Mouse (Mus musculus): ENCODE measurements at regions not wholly inside any gene's neighbourhood (a gene's known extent, or its start where the extent isn't known, plus 50 kb on each side); places are given as distances from the start of the nearest gene placed in this dataset.

DNA sequence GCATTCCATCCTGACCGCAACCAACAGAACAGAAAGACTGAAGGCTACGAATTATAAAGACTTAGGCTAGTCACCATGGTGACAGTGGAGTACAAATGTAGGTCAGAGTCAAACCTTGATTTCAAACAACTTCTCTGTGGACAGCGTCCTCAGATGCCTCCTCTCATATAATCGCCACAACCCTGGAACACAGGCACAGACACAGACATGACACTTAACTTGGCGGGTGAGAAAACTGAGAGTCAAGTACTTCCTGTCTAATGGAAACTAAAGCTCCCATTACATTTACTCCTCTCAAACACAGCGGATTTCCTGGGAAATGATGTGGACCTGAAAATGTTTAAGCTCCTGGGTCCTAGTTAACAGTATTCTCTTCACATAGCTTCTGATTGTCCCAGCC, 149.5 kb upstream of the Frmd6 start:
- no peak for DNase-seq

DNA sequence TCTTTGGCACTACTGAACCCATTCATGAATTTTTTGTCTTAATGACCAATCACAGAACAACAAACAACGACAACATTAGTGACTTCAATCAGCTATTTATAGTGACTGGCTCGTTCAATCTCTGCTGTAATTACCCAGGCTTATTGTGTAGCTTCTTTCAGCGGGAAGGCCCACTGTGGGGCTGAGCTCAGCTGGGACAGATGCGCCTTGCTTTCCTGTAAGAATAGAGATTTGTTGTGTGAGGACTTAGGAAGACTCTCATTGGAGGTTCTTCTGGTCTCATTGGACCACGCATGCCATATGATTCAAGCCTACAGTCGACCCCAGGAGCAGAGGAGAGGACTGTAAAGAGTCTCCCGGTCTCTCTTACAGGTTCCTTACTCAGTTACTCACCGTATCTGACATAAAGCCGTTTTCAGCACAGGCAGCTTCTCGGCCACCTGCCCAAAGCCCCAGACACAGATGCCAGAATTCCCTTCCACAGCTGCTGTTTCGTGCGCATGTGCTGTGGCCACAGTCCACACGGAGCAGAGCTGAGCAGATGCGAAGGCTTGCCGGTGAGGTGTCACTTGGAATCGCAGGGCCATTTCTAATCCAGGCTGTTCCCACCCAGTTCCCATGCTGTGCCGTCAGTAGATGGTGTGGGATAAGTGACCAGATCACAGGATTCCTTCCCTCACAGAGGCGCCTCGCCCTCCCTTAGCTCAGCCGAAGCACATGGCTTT, 145.5 kb upstream of the Frmd6 start:
- DNase-seq = no peak

DNA sequence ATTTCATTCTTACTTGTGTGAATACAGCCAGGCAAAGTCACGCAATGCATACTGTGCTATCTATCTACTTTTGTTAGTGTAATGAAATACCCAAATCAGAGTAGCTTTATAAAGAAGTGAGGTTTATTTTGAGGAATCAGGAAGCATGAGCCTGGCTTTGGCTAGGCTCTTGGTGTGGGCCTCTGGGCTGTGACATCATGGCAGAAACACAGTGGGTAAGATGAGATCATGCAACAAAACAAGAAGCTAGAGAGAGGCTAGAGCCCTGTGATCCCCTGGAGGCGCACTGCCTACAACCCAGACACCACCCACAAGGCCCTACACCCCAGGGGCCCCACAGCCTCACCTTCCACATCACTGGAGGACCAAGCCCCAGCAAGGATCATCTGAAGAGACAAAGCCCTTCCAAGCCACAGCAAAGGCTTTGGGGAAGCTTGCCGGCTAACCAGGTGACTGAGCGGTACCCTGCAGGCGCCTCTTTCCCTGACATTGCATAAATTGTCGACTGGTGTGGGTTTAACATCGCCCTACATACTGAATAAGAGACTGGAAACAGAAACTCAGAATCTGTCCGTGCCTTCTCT, 143.8 kb upstream of the Frmd6 start:
- no peak for DNase-seq

DNA sequence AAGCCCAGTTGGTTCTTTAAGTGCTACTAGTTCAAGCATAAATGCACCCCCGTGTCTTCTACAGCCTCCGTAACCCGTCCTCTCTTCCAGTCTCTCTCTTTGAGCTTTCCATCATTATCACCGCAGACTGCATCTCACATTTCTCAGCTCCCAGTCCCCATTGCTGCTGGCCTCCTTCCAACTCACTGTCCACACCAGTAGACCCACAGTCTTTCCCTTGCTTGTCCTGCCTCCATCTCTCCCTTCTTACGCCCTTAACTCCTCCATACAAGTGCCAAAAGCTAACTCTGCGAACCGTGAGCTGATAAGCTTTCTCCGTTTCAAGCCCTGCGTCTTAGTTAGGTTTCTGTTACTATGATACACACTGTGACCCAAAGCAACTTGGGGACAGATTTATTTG, 141.0 kb upstream of the Frmd6 start:
- no peak for DNase-seq

DNA sequence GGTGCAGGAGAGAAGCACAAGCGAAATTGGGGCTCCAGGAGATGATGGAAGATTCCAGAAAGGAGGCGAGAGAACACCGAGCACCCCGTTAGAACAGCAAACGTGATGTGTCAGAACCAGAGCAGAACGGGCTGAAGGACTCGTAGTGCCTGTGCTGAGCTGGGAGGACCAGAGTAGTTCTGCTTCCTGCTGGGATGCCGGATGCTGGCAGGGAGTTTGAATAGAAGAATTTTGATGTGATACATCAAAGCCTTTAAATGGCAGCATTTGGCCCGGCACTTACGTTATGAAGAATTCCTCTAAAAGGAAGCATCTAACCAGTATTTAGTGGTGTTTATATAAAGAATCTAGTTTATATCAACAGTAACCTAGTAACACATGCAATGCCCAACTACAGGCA, 139.9 kb upstream of the Frmd6 start:
- no peak for DNase-seq

DNA sequence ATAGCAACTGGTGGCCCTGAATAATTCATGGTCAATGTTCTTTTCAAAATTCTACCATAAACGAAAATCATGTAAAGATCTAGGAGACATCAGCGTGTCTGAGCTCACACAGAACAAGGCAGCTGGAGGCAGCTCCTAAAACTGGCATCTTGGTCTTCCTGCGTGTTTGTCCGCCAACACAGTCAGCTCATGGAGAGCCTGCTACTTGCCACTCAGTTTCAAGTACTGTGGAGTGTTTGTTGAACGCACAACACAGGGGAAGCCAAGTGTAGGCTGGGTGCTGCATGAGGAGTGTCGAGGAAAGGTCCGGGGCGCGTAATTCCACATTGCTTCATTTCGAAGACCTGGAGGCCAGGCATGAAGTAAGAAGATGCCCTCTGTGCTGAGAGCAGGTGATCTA, 139.0 kb upstream of the Frmd6 start:
- no peak for DNase-seq

DNA sequence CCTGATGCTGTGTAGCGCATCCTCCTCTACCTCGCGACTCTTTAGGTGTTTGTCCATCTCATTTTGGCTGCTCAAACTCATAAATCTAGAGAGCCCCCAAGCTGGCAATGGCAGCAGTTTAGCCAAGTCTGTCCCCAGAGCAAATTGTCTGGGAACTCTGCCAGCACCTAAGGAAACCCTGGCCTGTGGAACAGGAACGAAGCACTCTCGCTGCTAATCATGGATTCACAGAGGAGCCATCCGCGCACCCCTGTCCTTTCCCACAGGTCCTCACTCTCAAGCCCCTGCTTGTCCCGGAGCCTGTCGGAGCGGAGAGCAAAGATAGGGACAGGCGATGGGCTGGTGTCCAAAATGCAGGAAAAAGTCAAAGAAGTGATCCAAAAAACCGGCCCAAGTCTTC, 138.3 kb upstream of the Frmd6 start:
- no peak for DNase-seq

DNA sequence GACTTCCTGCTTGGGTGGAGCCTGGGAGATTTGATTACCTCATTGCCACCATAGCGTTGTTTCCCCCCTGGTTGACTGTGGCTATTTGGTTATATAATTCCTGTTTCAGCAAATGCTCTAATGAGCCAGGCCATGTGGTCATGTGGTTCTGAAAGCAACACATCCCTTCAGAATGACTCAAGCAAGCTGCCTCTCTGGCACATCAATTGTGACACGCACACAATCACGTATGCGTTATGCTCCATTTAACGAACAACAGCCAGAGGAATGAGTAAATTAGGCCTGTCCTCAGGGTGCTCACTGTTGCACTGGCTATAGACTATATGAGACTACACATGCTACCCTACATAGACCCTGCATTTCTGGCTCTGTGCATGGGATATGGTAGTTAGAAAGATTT, 130.2 kb upstream of the Frmd6 start:
- DNase-seq = no peak

DNA sequence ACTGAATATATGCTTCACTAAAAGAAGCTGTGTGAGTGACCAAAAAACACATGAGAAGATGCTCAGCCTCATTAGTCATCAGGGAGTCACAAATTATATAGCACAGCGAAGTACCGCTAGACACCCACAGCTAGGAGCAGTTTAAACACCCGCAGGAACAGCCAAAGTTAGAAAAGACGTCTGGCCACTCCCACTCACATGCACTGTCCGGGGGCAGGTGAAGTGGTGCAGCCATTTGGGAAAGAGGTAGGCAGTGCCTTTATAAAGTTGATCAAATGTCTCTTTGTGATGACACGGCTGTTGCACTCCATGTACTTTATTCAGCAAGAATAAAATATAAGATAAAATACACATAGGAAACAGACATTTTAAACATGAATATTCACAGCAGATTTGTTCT, 129.1 kb upstream of the Frmd6 start:
- DNase-seq = no peak

DNA sequence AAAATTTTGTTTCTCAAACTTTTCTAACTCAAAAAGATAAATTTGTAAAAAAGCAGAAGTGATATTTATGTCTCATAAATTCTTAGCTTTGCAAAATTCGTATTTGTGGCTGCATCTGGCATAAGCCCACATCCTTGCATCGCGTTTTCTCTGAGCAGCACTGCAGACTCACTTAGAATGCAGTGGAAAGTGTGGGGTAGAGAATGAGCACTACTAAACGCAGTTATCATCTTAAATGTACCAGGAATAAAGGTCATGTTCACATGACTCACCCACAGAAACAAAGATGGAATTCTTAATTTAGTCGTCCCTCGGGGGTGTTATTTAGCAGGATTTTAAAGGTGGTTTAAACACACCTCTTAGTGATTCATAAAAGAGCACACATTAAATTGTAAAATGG, 126.8 kb upstream of the Frmd6 start:
- no peak for DNase-seq

DNA sequence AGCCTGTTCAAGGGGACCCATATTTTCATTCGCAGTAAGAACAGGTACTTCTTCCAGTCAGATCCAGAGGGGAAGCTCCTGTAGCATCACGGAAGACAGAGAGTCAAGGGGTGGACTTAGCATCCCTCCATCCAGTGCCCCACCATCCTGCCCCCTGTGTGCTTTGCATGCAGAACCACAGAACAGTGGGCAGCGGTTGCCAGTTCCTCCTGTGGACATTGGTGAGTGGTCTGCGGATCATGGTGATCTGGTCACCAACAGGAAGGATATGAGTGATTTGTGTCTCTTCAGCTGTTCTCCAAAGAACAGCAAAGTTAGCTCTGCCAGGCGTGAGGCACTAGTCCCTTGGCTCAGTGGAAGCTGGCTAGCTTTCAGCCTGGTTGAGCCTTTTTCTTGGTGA, 122.8 kb upstream of the Frmd6 start:
- no peak for DNase-seq

DNA sequence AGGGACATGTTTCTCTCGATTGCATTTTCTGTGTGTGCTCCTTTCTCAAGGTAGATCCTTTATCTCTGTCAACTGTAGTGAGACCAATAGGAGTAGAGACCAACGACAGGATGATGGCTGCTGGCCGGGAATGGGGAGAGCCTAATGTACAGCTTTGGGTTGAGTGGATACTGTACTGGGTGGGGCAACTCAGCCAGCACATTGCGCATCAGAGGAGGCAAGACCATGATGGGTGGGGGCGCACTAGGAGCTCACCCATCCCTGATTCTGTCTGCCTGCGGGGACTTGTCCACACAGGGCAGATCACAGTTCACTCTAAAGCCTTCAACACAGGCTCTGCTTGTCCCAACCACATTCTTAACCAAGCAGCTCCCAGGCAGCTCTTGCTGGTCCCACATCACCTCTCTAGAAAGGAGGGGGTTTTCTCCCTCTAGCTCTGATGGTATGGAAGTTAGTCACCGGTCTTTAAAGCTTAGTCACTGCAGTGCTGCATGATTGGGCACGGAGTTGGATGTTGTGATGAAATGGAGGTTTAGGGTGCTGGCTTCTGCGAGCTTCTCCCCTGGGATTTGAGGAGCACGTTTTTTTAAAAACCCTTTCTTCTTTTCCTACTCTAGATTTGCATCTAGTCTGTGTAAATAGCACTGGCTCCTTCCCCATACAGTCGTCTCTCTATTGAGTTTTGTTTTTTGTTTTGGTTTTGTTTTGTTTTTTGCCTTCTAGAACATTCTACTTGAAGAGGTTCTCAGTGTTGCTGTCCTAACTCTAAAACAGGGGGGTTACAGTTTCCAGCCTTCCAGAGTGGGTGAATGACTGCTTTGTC, 118.3 kb upstream of the Frmd6 start:
- DNase-seq = no peak

DNA sequence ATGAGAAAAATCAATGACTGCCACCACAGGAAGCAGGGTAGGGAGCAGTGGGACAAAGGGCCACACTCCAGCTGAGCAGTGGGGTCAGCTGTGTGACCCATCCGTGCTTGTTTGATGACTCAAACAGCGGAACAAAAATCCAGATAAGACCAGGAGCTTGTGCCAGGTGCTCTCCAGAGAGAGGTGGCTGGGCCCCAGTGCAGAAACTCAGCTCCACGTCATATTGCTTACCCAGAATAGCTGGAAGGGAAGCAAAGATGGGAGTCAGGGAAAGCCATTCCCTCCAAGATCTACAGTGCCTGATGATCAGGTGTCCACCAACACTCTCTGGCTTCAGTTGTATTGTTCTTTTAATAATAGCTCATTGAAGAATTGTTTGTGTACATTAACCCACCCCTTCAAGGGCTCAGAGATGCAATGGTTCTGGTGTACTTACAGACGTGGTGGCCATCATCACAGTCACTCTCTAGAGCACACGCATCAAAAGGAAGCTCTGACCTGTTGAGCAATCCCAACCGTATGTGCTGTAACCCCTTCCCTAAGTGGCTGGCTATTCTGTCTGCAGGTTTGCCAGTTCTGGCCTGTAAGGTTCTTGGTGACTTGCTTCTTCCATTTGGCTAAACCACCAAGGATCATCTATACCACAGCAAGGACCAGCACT, 117.6 kb upstream of the Frmd6 start:
- DNase-seq = peak; percentile 35

DNA sequence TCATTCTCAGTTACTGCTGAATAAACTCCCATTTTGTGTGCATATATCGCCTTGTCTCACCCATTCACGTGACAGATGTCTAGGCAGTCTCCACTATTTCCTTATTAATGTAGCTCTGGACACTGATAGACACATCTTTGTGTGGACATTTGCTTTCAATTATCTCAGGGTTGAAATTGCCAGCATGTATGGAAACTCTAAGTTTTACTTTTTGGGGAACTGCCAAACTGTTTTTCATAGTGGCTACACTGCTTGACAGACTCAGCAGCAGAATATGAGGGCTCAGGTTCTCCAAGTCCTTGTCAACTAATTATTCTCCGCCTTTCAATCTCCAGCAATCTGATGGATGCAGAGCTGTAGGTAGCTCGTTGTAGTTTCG, 117.0 kb upstream of the Frmd6 start:
- DNase-seq = no peak

DNA sequence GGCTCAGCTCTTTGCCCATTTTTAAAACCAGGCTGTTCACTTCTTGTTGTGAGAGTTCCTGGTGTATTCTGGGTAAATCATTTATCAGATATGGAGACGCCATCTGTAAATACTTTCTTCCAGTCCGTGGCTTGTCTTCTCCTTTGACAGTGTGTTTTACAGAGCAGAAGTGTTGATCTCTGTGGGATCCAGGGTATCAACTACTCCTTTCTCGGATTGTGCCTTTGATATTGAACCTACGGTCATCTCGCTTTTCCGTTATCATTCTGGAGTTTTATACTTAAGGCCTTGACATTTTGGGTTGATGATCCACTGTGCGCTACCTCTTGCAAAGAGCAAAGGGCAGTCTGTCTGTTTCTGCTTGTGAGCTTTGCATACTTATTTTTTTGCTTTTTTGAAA, 115.0 kb upstream of the Frmd6 start:
- no peak for DNase-seq

DNA sequence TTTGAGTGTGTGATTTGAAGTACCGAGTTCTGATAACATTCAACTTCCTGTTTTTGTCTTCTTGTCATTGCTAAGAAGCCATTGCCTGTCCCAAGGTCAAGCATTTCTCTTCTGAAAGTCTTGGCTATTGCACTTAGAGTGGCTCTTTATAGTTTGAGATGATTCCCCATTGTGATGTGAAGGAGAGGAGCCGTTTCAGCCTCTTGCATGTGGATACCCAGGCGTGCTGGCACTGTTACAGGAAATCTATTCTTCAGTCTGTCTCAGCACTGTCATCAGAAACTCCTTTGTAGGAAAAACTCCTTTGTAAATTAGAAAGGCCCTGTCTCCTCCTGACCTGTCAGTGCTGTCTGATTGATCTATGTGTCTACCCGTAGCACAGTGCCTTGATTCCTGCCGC, 114.3 kb upstream of the Frmd6 start:
- no peak for DNase-seq

DNA sequence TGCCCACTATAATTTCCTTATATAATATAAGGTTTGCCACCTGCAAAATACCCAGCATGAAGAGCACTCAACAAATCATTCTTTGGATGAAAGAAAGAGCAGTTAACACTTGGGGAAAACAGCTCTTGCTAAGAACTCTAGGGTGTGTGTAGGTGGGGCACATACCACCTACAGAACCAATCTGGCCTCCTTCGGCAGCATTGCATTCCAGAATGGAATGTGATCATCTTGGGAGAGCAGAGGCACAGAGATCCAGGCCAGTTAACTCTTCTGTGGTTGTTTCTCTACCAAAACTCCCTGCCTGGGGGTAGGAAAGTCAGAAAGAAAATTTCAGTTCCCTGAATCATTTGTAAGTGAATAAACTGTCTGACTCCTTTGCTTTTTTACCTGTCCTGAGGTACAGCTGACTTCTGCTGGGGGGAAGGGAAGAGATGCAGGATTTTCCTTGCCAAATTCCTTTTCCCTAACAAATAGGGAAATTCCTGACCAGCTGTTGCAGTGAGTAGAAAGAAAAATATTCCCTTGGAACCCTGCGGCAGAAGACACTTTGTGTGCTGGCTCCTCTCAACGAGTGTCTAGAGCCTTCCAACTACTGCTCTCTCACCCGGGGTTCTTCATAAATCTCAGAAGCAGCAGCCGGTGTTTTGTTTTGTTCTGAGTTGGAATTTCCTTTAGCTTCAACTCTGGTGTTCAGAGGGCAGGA, 112.8 kb upstream of the Frmd6 start:
- no peak for DNase-seq

DNA sequence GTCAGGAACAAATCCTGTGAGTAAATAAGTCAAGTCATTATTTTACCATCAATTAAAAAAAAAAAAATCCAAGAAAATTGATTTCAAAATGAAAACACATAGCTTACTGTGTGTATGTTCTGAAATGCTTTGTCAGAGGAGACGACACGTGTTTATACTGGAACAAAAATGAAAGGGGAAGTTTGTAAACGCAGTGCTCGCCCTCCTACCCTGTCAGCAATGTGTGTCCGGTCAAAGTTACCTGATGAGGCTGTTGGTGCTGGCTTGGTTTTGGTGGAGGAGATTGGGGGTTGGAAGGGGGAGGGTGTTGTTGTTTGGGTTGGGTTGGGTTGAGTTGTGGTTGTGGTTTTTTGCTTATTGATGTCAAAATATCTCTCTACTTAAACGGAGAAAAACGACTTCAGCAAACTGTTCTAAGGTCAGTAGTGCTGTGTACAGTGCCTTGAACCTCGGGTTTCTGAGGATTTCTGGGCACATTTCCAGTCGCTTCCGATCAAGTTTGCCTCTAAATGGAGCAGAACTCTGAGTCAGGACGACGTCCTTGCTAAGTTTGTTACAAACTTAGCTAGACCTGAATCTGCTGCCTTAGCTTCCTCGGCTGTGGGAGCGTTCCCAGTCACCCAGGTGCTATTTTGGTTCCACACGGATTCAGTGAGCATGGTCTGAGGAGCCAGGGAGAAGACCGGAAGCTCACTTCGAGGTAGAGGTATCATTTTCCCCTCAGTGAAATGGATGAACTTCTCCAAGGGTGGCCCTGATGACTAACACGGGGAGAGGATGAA, 111.6 kb upstream of the Frmd6 start:
- DNase-seq = no peak

DNA sequence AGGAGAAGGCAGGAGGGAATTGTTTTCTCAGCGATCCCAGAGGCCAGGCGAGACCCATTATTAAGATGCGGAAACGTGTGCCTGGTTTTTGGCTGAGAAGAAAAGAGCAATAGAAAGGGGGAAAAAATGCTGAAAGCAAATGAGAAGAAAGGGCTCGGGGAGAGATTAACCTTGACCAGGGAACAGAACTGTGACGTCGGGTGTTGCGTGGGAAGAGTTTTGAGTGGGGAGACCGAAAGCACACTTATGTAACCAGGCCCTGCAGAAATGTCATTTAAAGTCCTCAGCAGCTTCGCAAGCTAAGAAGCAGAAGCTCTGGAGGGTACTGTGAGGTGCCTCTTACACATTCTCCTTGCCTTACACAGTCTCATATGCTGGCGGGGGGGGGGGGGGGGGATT, 111.0 kb upstream of the Frmd6 start:
- DNase-seq = no peak

DNA sequence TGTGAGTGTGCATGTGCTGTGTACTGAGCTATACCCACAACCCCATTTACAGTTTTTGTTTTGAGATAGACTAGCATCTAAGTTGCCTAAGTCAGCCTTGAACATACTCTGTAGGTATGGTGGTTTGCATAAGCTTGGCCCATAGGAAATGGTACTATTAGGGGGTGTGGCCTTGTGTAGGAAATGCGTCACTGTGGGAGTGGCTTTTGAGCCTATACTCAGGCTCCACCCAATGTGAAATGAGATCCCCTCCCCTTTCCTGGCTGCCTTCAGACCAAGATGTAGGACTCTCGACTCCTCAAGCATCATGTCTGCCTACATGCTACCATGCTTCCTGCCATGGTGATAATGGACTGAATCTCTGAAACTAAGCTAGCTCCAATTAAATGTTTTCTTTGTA, 109.5 kb upstream of the Frmd6 start:
- DNase-seq = no peak

DNA sequence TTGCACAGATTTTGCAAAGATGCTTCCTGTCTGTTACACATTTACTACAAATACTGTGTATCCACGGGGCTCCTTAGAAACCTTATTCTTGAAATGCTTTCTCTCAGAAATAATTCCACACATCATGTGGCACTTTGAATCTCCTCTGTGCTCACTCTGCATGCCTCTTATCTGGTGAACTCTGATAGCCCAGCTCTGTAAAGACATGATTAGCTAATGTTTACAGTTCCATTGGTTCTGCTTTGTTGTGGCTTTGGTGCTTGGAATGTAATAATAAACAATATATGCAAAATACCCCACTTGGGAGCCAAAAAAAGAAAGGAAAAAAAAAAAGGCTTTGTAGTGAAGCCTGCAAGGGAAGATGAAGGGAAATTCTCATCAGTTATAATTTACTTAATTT, 106.7 kb upstream of the Frmd6 start:
- no peak for DNase-seq

DNA sequence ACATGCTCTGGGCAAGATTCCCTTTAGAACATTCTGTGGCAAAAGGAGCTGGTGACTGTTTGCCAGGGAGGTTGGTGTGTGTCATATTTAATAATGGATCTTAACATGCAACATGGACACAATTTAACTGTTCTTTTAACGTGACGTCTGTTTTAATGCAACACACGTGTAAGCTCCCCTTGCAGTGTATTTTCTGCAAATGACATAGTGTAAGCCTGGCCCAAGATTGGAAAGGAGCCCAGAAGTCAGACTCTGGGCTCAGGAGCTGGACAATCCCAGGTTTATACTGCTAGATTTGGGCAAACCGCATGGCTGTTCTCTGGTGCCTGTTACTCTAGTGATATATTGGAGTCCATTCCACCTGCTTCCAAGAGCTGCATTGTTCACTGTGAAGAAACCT, 106.1 kb upstream of the Frmd6 start:
- no peak for DNase-seq

Data from liver (tissue).